Mouse (Mus musculus) layer of hippocampus, adult 9-10 months (tissue): ENCODE data around the gene Zfp931.
"Not testable (repeated sequence)": the region's sequence is repeated elsewhere in the genome, so short reads cannot be mapped to it uniquely, and the experiment has no call there.

Source experiments
- DNase-seq: peaks from one replicate; pipeline ENCODE4 v3.0.0; 2022; ENCODE audit warnings: low spot score

Gene Zfp931

DNA sequence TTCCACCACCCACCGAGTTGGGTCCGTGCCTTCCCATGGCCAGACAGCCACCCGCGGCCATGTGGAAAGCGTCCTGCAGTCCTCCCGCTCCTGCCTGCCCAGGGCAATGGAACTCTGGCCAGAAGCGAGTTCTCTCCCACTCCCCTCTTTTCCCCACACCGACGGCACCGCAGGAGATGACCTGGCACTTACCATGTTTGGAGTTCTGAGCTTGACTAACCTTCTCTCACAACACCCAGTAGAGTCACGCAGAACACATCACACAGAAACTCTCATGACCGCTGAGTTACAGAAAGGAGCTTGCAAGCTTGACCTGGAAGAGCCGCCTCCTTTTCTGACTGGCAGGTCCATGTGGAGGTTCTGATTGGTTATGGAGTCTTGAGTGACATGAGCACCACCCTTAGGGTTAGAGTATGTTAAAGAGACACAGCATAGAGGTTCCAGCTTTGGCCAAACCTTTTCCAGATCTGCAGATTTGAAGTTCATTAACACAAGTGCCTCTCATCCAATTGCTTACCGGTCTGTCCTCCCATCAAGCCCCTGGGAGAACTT, at the start of gene Zfp931:
Gene Zfp931 (minus strand): TSS at position 311 of the 552 bp plus-strand sequence.
- DNase-seq = peak; percentile 26

DNA sequence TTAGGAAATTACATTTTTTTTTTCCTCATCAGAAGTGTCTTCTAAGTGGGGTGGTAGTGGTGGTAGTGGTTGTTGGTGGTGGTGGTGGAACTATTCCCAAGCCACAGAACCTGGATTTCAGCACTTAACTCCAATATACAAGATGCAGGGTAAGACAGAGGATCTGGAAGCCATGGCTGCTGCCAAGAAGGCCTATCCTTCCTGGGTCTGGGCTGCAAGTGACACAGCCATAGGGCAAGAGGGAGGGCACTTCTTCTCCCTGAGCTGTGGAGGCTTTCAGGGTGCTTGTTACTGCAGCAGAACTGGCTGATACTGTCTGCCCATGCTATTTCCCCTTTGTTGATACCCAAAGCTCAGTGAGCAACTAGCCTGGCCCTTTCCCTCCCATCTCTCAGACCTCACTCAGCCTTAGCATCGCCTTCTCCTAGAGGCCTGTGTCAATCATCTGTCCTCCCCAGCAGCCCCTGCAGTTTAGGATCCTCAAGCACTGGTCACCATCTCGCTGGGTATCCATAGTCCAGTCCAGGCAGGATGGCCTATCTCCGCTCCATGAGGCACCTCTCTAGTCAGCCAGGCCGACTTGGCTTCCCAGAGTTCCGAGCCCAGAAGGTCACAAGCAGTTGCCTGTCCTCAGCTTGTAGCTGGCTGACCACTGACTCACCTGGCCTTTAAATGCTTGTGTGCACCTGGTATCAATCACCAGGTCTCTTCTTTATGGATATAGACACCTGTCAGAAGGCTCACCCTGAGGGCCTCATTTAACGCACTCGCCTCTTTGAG, 48.0 kb upstream of the Zfp931 start:
- DNase-seq = no peak

DNA sequence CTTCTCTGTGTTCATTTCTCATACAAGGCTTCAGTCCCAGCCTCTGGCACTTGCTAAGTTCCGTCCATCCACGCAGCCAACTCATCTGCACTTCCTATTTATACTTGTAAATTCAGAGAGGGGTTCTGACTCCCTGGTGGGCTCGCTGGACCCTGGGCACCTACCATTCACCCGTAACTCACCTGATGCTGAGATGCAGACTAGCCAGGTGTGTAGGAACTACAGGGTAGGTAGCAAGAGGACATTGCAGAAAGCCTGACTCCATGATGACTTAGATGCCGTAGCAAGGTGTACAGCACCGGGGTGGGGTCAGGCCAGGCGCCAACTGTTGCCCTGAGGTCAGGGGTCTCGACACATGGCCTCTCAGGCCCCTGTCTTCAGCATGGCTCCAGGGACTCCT, 47.2 kb upstream of the Zfp931 start:
- no peak for DNase-seq

DNA sequence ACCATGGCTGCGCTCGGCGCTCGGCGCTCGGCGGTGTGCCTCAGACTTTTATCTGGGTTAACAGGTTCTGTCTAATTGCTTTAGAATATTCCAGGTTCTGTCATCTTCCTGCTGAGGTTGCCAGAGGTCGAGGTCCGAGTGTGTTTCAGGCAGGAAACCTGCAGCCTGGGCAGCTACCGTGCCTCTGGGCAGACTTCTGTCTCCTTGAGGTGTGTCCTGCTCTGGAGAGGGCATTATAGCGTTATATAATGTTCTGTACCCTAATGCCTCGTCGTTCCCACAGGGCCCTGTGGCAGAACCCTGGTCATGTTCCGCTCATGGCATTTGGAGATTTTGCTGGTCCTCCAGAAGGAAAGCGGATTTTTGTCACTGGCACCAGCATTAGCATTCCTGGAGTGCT, 45.2 kb upstream of the Zfp931 start:
- no peak for DNase-seq

DNA sequence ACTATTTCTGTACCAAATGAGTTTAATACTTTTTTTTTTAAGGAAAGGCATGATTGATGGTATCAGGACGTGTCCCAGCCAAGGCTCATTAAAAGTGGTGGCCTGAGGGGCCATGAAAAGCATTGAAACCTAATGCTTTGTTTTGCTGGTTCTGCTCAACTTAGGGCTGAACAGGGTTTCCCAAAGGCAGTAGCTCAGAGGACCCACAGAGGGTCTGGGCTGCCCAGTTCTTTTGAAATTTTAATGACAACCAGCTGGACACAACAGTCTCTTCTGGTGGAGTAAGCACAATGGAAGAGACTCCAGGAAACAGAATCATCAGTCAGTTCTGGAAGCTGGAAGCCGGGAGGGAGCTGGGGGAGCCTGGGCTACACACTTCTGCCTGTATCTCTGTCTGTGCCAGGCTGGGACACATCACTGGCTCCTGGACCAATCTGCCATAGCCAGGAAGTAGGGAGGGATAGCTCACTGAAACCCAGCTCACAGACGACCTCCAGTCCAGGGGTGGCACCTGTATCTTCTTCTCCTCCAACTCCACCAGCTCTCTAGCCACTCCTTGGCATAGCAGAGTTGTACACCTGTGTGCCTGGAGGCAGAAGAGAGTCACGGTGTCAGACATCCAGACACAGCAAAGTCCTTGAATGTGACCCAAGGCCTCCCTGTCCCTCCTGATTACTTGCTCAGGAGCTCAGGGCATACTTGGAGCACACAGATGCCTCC, 43.8 kb upstream of the Zfp931 start:
- DNase-seq = no peak

DNA sequence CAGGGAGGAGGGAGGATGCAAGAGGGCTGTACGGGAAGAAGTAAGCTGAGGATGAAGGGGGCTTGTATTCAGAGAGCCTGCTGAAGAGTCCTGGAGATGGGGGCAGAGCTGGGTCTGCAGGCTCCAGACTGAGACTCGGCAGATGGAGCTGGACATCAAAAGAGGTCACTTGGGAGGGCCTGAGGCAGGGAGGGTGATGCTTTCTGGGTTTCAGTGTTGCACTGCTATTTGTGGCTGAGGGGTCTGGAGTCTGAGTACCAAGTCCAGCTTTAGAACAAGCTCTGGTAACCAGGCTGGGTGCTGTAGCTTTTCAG, 43.1 kb upstream of the Zfp931 start:
- DNase-seq = no peak

DNA sequence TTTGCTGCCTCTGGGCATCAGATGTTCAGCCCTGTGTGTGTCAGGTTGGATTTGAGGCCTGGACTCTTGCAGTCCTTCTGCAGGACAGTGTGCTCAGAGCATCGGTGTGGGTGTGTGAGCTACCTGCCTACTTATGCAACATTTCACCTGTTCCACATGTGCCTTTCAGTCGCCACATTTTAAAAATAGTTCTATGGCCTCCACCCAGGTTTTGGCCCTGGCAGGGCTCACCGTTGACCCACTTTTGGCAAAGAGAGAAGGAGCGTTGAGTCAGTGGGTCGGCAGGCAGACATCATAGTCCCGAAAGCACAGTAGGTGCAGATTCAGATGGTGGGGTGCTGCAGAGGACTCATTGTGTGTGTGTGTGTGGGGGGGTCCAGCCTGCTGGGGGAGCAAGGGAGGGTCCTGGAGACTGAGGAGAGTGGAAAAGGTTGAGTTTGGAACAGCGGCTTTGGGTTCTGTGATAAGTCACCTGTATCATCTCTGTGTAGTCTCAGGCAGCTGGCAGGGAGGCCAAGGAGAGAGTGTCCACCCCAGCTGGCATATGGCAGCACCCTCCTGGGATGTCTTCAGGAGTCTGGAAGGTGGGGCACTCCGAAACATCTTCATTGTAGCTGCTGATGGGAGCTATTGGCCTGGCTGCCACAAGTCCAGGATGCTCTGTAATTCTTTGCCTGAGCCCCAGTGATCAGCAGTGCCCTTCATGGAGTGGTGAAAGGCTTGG, 42.5 kb upstream of the Zfp931 start:
- DNase-seq = no peak

DNA sequence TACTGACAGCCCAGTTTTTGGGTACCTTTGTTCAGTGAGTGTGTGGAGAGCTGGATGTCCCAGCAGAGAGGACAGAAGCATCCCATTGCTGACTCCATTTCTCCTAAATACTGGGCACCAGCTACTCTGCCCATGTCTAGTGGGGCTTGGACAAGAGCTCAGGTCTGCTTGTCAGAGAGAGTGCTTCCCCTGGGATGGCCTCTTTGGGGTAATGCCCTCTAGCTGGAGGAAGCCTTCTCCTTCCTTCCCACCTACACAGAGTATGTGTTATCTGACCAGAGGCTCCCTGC, 42.0 kb upstream of the Zfp931 start:
- no peak for DNase-seq

DNA sequence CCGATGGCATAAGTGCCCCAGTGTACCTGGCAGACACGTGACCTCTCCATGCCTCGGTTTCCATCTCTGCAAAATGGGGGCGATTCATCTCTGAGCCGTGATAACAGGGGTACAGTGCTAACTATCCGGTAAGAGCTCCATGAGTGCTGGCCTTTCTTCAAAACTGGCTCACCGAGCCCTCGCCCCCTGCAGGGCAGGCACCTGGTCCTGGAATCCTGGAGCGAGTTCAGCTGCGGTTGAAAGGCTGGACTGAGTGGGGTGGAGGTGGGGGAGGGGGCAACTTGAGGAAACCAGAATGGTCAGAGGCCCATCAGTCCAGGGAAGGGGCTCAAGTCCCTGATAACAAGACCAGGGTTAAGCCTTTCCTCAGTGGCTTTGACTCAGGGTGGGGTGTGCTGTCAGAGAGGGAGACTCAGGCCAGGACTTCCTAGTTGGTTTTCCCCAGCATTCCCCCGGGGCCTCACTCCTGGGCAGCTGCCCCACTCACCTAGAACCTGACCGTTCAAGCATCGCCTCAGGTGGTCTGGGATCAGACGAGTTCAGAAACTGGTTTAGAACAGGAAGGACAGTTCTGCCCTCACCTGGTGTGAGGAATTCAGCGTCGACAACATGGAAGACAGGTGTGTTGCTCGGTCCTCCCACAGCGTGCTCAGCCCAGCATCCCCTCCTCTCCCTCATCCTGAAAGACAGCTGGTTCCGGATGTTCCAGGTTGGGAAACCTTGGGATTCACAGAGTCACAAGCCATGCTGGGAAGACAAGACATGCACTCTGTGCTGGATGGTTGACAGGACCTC, 41.5 kb upstream of the Zfp931 start:
- no peak for DNase-seq

DNA sequence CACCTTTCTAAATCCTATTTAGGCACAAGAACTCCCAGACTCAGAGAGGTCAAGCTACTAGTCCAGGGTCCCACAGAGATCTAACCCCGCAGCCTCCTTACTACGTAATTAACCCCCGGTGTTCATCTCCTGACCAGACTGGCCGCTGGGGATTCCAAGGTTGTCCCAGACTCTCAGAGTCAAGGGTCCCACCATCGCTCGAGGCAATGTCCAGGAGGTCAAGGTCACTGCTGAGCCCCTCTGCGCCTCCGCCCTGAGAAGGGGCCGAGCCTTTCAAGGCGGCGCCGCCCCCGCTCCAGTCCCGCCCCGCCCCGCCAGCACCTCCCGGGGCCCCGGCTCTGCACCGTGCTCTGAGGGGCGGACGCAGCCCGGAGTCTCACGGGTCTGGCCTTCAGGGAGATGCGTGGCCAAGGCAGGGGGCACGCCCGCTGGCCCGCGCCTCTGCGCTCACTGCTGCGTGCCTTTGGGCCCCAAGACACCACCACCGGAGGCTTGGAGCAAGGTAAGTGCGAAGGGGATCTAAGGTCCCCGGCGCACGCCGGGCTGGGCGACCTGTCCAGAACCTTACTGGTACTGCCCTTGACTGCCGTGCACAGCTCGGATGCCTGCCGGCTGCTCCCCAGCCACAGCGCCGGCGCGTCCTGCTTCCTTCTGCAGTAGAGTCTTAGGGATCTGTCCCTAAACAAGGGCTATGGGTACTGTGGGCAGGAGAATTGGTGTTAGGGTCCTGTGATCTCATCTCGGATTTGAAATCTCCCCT, 40.7 kb upstream of the Zfp931 start, which contains the start of gene Phactr3:
Gene Phactr3 (plus strand): TSS at position 175 of the 760 bp plus-strand sequence.
- no peak for DNase-seq

DNA sequence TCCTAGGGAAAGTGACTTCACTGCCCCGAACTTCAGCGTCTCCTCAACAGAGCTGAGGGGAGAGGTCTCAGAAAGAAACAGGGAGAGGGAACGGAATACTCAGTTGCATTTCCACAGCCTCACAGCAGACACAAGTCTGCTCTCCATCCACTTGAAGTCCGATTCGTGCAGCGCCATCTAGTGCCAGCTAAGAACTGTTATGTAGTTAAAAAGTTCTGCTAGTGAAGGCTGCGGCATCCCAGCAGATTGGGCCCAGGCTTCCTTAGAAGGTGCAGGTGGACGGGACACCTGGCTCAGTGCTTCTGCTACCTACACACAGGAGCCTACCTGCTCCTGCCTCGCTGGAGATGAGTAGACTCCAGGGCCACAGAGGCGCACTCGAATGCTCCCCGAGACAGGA, 39.7 kb upstream of the Zfp931 start:
- DNase-seq = no peak

DNA sequence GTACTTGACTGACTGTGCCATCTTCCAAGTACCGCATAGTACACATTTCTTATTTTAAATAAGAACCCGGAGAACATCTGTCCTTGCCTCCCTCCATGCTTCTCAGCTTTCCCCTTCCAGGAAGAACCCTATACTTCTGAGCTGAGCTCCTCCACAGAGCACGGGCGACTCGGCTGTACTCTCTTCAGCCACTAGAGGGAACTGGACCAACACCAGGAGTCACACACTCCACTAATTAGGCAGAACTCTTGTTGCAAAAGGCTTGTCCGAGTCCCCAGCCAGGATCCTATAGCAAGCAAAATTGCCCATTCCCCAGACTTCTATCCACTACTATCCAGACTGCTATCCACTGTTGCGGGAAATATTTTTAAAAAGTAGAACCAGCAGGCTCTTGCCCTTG, 23.7 kb upstream of the Zfp931 start:
- peak; percentile 61 for DNase-seq

DNA sequence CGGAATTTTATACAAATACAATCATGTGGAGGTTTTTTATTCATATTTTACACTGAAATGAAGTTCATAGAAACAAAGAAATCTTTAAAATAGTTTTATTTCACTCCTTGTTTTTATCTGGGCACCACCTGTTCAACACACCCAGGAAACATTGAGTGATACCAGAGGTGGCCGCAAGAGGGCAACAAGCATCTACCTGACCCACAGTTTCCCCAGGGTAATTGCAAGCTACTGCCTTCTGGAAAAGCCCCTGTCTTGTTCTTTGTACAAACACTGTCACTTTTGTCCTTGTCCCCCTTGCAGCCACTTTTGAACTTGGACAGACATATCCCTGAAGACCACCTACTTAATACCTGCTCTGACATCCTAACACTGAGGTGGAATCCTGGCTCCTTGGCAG, 19.7 kb upstream of the Zfp931 start:
- peak; percentile 69 for DNase-seq

DNA sequence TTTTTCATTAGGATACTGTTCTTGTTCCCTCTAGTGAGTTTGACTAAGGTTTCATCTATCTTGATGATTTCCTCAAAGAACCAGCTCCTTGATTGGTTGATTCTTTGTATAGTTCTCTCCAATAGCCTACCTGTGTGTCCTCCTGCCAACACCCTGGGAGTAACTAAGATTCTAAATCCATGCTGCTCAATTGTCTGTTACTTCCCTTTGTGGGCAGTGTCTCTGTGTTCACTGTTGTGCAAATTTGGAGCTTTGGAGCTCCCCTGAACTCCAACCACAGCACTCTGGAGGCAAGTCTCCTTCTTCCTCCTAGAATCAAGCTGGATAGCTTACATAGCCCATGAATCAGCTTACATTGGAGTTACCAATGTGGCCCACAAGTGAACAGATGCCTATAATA, 11.3 kb upstream of the Zfp931 start:
- DNase-seq = no peak

DNA sequence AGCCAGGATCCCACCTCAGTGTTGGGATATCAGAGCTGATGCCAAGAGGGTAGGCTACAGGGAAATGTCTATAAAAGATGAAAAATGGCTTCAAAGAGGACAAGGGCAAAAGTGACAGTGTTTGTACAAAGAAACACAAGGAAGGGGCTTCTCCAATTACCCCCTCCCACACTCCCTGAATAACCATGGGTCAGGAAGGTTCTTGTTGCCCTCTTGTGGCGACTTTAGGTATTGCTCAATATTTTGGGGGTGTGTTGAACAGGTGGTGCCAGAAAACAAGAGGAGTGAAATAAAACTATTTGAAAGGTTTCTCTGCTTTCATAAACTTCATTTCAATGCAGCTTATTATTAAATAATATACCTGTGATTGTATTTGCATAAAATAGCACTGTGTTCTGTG, 20.1 kb downstream of the Zfp931 start:
- peak; percentile 61 for DNase-seq

DNA sequence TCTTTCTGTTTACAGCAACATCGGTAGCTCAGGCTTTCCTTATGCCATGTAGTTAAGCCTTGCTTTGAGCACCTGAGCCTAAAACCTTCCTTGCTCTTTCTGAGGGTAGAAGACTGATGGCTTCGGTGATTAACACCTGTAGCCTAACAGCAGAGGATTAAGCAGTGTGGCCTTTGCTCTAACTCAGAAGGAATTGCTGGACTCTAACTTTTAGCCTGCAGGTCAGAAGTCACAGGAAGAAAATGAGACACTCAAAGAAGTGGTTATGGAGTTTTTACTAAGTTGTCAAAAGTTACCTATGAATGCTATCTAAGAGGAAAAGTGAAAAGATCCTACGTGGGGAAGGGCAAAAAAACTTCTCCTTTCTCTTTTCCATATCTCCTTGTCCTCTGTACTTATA, 50.7 kb downstream of the Zfp931 start:
- not testable (repeated sequence) for DNase-seq

DNA sequence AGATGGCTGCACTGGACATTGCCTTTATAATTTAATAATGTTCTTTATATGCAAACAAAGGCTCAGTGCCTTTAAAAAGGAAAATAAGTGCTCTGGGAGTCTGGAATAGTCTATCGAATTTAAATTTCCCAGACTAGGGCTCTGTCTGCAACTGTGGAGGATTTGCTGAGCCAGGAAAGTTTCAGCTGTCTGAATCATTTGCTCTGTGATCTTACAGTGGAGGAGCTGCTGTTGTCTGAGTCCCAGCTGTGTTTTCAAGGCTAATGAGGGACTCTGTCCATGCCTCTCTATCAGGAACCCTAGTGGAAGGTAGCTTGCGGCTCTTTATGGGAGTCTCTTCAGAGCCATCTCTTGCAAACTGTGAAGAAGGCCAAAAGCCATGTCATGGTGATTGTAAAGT, 54.4 kb downstream of the Zfp931 start:
- DNase-seq = not testable (repeated sequence)

DNA sequence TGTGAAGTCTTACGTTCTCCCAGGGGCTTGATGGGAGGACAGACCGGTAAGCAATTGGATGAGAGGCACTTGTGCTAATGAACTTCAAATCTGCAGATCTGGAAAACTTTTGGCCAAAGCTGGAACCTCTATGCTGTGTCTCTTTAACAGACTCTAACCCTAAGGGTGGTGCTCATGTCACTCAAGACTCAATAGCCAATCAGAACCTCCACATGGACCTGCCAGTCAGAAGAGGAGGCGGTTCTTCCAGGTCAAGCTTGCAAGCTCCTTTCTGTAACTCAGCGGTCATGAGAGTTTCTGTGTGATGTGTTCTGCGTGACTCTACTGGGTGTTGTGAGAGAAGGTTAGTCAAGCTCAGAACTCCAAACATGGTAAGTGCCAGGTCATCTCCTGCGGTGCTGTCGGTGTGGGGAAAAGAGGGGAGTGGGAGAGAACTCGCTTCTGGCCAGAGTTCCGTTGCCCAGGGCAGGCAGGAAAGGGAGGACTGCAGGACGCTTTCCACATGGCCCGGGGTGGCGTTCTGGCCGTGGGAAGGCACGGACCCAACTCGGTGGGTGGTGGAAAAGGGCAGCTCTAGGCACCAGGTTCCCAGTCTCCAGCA, 55.2 kb downstream of the Zfp931 start, which contains the start of gene Zfp971:
Gene Zfp971 (plus strand): TSS at position 274 of the 601 bp plus-strand sequence.
- DNase-seq = peak; percentile 41

DNA sequence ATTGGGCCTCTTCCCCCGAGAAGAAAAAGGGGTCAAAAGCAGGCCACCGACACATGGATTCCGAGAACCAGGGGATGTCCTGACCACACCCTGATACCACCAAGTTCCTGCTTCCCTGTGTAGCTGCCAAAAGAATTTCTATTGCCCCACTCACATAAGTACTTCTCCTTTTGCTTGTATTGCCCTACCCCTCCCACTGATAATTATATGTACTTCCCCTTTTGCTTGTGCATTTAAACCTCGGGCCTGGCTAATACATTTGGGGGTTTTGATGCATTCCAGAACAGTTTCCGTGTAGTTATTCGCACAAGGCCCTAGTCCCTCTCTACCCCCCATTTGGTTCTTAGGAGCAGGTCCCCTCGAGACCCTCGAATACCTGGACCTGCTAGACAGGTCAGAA, 57.5 kb downstream of the Zfp931 start:
- DNase-seq = not testable (repeated sequence)

DNA sequence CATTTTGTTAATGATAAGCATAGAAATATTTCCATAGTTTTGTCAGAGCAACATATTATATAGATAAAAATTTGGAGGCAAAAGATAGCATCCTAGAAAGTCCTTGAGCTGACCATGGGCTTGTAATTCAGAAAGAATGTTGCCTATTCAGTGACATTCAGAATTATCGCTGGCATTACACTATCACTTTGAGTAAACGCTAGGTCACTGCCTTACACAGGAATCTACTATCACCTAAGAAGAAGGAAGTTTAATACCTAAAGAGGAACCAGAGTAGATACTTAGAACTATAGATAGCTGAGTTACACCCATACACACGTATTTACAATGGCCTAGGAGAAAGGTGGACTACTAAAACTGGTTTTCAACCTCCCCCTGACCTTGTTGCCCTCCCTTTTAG, 58.8 kb downstream of the Zfp931 start:
- not testable (repeated sequence) for DNase-seq
